Mouse (Mus musculus): Measurements from ENCODE around the gene Rab34. TPM values are rescaled to one million over a fixed set of nuclear protein-coding genes. Genes with fewer than 3 reads are reported as not detected.

The Rab34 gene
- polyA plus RNA-seq, 1 experiment from 2014 or later, result 15.6 TPM

GRCm38 (mm10) chr11:78165761-78166109 lies 22.5 kb upstream of the Rab34 start:
- H3K4me2 ChIP-seq, result peak overlapping the region; percentile 100
- no peaks in the 10 kb centered on the region for H3K27me3 ChIP-seq
- no peaks in the 10 kb centered on the region for H3K9me3 ChIP-seq (replicated peaks)
- 4% methylated on average over 16 of the region's 16 CpGs for WGBS (ENCODE audit: insufficient replicate concordance)
- H3K4me1 ChIP-seq (replicated peaks), result peaks cover 92% of the 10 kb centered on the region
- peak; percentile 19 for ATAC-seq (ENCODE audit: low read depth)
- H3K27ac ChIP-seq, result peak overlapping the region; percentile 91
- DNase-seq, result no peak
- H3K9ac ChIP-seq, result peak overlapping the region; percentile 99
- H3K36me3 ChIP-seq, result peaks cover 30% of the 10 kb centered on the region
- peak overlapping the region; percentile 95 for H3K4me3 ChIP-seq (replicated peaks)

DNA sequence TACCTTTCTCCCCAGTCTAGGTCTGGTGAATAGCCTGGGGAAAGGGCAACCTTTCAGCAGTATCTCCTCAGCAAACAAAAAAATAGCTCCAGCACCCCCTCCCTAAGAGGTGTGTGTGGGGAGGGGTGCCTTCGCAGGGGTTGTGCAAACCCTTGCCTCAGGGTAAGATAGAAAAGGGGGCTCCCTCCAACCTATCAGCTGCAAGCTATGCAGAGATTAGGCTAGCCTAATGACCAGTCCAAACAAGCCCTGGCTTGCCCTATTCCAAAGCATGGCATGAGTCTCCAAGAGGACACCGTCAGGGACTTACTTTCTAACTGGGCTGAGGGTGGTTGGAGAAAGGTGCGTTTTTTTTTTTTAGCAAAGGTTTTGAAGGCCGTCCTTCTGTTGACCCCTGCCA lies 22.1 kb upstream of the Rab34 start:
- Histone ChIP-seq H3K9ac (peak overlapping the region; percentile 99), H3K36me3 (peaks cover 30% of the 10 kb centered on the region), H3K9me3 (replicated peaks) (no peaks in the 10 kb centered on the region), H3K4me2 (peak overlapping the region; percentile 100), H3K27ac (peak overlapping the region; percentile 91), H3K4me1 (replicated peaks) (peaks cover 92% of the 10 kb centered on the region), H3K27me3 (no peaks in the 10 kb centered on the region), H3K4me3 (replicated peaks) (peak overlapping the region; percentile 95)
- no peak for DNase-seq
- WGBS (ENCODE audit: insufficient replicate concordance), result 51% methylated on average over 4 of the region's 4 CpGs
- ATAC-seq (ENCODE audit: low read depth), result no peak

- Histone ChIP-seq H3K9ac (peak overlapping the region; percentile 62), H3K4me3 (replicated peaks) (no peak overlapping the region)
Observed at GRCm38 (mm10) chr11:78166640-78167039, 21.6 kb upstream of the Rab34 start.

DNA sequence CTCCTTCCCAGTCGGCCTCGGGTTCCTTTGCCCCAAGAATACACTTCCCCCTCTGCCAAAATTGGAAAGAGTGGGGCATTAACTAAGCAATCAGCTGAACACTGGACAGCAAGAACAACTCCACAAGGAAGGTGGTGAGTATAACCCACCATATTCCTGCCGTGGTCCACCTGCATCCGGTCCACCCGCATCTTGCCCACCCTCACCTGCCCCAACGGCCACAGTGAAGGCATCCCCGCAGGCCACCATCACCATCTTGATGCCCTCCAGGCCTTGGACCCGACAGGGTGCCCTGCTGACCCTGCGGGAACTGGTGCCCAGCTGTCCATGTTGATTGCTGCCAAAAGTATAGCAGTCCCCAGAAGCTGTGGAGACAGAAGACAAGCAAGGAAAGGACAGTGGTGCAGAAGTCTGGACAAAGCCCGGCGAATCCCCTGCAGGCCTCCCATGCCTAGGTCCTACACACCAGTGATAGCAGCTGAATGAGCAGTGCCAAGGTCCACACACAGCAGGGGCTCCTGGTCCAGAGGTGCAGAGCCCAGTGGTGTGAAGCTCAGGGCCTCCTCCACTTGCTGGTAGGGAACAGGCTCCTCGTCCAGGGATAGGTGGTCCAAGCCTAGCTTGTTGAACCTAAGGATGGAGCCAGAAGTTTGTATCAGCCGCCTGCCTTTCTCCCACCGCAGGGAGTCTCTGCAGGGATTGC lies 20.8 kb upstream of the Rab34 start:
- Histone ChIP-seq H3K9ac (peak overlapping the region; percentile 62), H3K27me3 (no peaks in the 10 kb centered on the region), H3K27ac (peak overlapping the region; percentile 91), H3K4me3 (replicated peaks) (no peak overlapping the region), H3K4me2 (peak overlapping the region; percentile 73), H3K4me1 (replicated peaks) (peaks cover 89% of the 10 kb centered on the region), H3K36me3 (peaks cover 24% of the 10 kb centered on the region), H3K9me3 (replicated peaks) (no peaks in the 10 kb centered on the region)
- no peak for DNase-seq
- WGBS (ENCODE audit: insufficient replicate concordance), result 89% methylated on average over 14 of the region's 14 CpGs
- no peak for ATAC-seq (ENCODE audit: low read depth)

More at GRCm38 (mm10) chr11:78166640-78167039, 21.6 kb upstream of the Rab34 start:
- ATAC-seq (ENCODE audit: low read depth), result no peak
- Histone ChIP-seq H3K27ac (peak overlapping the region; percentile 91), H3K27me3 (no peaks in the 10 kb centered on the region), H3K4me2 (peak overlapping the region; percentile 100), H3K4me1 (replicated peaks) (peaks cover 89% of the 10 kb centered on the region), H3K9me3 (replicated peaks) (no peaks in the 10 kb centered on the region), H3K36me3 (peaks cover 26% of the 10 kb centered on the region)
- DNase-seq, result no peak
- 63% methylated on average over 6 of the region's 6 CpGs for WGBS (ENCODE audit: insufficient replicate concordance)

GRCm38 (mm10) chr11:78168541-78169468 lies 19.4 kb upstream of the Rab34 start:
- ATAC-seq (ENCODE audit: low read depth) (peak; percentile 65), DNase-seq (no peak)
- H3K4me2 ChIP-seq, result peak overlapping the region; percentile 73
- H3K9me3 ChIP-seq (replicated peaks), result no peaks in the 10 kb centered on the region
- H3K4me3 ChIP-seq (replicated peaks), result peak overlapping the region; percentile 50
- peaks cover 13% of the 10 kb centered on the region for H3K36me3 ChIP-seq
- H3K4me1 ChIP-seq (replicated peaks), result peaks cover 84% of the 10 kb centered on the region
- H3K27me3 ChIP-seq, result no peaks in the 10 kb centered on the region
- 17% methylated on average over 19 of the region's 19 CpGs for WGBS (ENCODE audit: insufficient replicate concordance)
- peak overlapping the region; percentile 91 for H3K27ac ChIP-seq
- peak overlapping the region; percentile 62 for H3K9ac ChIP-seq

- Histone ChIP-seq H3K27ac (peak overlapping the region; percentile 91), H3K4me3 (replicated peaks) (no peak overlapping the region), H3K36me3 (peaks cover 13% of the 10 kb centered on the region), H3K9ac (peak overlapping the region; percentile 62), H3K9me3 (replicated peaks) (no peaks in the 10 kb centered on the region), H3K4me1 (replicated peaks) (peaks cover 90% of the 10 kb centered on the region), H3K27me3 (no peaks in the 10 kb centered on the region), H3K4me2 (peak overlapping the region; percentile 73; the same call in 1 of the 2 replicates)
- ATAC-seq (ENCODE audit: low read depth) (no peak), DNase-seq (no peak)
- 85% methylated on average over 15 of the region's 15 CpGs for WGBS (ENCODE audit: insufficient replicate concordance)
Observed at GRCm38 (mm10) chr11:78170306-78170705, 17.9 kb upstream of the Rab34 start.

DNA sequence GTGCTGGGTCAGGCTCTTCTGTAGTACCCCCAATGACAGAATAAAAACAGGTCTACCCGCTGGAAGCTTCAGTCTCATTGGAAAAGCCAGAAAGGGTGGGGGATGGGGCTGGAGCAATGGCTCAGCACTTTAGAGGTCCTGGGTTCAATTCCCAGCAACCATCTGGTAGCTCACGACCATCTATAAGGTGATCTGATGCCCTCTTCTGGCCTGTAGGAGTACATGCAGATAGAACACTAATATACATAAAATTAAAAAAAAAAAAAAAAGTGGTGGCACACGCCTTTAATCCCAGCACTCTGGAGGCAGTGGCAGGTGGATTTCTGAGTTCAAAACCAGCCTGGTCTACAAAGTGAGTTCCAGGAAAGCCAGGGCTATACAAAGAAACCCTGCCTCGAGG lies 16.9 kb upstream of the Rab34 start:
- H3K9me3 ChIP-seq (replicated peaks), result no peaks in the 10 kb centered on the region
- no peaks in the 10 kb centered on the region for H3K27me3 ChIP-seq
- H3K4me2 ChIP-seq, result no peak overlapping the region
- peak overlapping the region; percentile 91 for H3K27ac ChIP-seq
- H3K36me3 ChIP-seq, result peaks cover 13% of the 10 kb centered on the region
- peaks cover 90% of the 10 kb centered on the region for H3K4me1 ChIP-seq (replicated peaks)
- ATAC-seq (ENCODE audit: low read depth), result no peak
- WGBS (ENCODE audit: insufficient replicate concordance), result 55% methylated on average over 4 of the region's 4 CpGs
- H3K4me3 ChIP-seq (replicated peaks), result no peak overlapping the region
- H3K9ac ChIP-seq, result no peak overlapping the region
- DNase-seq, result no peak

- no peak for DNase-seq
- Histone ChIP-seq H3K4me1 (replicated peaks) (peaks cover 81% of the 10 kb centered on the region), H3K9ac (peak overlapping the region; percentile 10), H3K9me3 (replicated peaks) (no peaks in the 10 kb centered on the region), H3K27ac (peak overlapping the region; percentile 37; the same call in 1 of the 2 replicates), H3K4me2 (no peak overlapping the region), H3K36me3 (peaks cover 13% of the 10 kb centered on the region), H3K4me3 (replicated peaks) (no peak overlapping the region), H3K27me3 (no peaks in the 10 kb centered on the region)
- ATAC-seq (ENCODE audit: low read depth), result no peak
- WGBS (ENCODE audit: insufficient replicate concordance), result 82% methylated on average over 16 of the region's 16 CpGs
Observed at GRCm38 (mm10) chr11:78172034-78172747, 16.0 kb upstream of the Rab34 start.

DNA sequence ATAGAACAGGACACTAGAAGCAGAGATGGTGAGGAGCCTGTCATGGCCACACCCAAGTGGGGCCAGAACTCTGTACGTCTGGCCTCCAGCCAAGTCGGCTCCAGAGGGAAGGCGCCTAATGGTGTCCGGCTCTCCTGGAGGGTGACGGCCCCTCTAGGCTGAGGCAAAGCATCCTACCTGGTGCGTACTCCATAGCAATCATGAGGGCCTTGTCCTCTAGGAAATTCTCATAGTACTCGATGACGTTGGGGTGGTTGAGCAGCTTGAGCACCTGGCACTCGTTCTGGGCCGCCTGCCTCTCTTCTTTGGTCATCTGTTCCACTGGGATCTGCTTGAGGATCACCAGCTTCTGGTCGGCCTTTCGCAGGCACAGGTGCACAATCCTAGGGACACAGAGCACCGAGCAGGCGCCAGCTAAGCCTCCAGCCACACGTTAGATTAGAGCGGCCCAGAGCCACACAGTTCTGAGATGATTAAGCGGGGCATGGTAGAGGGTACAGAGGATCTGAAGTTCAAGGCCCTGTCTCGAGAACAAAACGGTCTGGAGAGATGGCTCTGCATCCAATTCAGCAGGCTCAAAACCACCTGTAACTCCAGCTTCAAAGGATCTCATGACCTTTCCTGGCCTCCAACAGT lies 15.4 kb upstream of the Rab34 start:
- no peak overlapping the region for H3K4me2 ChIP-seq

DNA sequence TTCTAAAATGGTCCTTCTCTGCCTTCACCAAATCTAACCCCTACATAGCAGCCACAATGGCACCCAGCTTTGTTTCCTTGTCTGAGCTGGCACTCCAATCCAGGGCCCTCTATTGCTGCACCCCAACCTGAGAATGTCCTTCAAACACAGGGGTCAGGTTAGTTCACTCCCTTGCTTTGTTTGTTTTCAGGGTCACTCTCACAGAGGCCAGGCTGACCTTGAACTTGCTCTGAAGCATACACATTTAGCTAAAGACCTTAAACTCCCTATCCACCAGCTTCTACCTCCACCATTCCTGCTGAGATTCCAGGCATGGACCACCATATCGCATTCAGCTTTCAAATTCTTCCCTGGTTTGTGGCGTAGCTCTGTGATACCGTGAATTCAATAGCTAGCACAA lies 13.7 kb upstream of the Rab34 start:
- H3K4me1 ChIP-seq (replicated peaks), result peaks cover 66% of the 10 kb centered on the region
- no peaks in the 10 kb centered on the region for H3K9me3 ChIP-seq (replicated peaks)
- peak overlapping the region; percentile 37 for H3K9ac ChIP-seq
- ATAC-seq (ENCODE audit: low read depth) (no peak), DNase-seq (no peak)
- no peak overlapping the region for H3K4me2 ChIP-seq
- H3K4me3 ChIP-seq (replicated peaks), result no peak overlapping the region
- H3K27me3 ChIP-seq, result no peaks in the 10 kb centered on the region
- H3K36me3 ChIP-seq, result peaks cover 20% of the 10 kb centered on the region
- H3K27ac ChIP-seq, result peak overlapping the region; percentile 82
- 80% methylated on average over 3 of the region's 3 CpGs for WGBS (ENCODE audit: insufficient replicate concordance)

More for the DNA sequence above, 15.4 kb upstream of the Rab34 start:
- H3K27me3 ChIP-seq, result no peaks in the 10 kb centered on the region
- ATAC-seq (ENCODE audit: low read depth), result no peak
- H3K4me1 ChIP-seq (replicated peaks), result peaks cover 74% of the 10 kb centered on the region
- H3K9ac ChIP-seq, result peak overlapping the region; percentile 10; the same call in 1 of the 2 replicates
- H3K36me3 ChIP-seq, result peaks cover 13% of the 10 kb centered on the region
- H3K9me3 ChIP-seq (replicated peaks), result no peaks in the 10 kb centered on the region
- WGBS (ENCODE audit: insufficient replicate concordance), result 82% methylated on average over 19 of the region's 19 CpGs
- peak overlapping the region; percentile 47 for H3K27ac ChIP-seq
- H3K4me3 ChIP-seq (replicated peaks), result no peak overlapping the region
- DNase-seq, result no peak

Measured in liver, embryonic 13.5 days (tissue).